Mouse (Mus musculus): ENCODE measurements around the gene Aif1. TPM values are rescaled to one million over a fixed set of nuclear protein-coding genes. Genes with fewer than 3 reads are reported as not detected.
A peak's percentile ranks its signal among the peaks of the same experiment; 100 is the strongest.

The Aif1 gene
- polyA plus RNA-seq, 1 experiment from 2014 or later, result 6.2 TPM

DNA sequence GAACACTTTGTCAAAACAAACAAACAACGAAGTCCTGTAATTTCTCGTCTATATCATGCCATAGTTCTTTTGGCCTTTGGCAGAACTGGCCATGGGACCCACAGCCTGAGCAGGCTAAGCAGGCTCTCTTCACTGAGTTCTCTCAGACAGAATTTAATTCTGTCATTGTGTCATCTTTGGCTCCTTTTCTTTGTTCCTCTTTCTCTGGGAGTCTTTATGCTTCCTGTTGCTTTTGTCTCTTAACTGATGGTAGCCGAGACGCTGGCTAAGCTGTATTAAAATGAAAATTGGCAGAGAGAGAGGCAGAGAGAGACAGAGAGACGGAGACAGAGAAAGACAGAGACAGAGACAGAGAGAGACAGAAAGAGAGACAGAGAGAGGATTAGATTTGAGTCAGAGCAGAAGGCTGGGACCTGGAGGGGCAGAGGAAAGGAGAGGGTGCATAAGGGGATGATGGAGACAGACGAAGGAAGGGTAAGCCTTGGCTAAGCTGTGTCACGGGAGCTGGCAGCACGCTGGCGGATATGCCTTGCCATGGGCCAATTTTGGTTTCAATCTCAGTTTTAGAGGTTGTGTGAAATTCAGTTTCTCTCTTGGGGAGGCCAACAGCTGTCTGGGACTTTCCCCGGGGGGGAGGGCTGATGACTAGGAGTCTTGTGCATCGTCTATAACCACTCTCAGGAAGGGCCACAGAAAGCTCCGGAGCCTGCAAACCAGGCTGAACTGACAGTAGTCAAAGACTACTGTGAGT, 34.1 kb upstream of the Aif1 start:
- 68% methylated on average over 12 of the region's 12 CpGs for WGBS
- Histone ChIP-seq H3K36me3 (ENCODE audit: control insufficient read depth, insufficient read depth, low read length) (no peaks in the 10 kb centered on the region), H3K4me2 (ENCODE audit: low read length) (no peak overlapping the region), H3K27me3 (ENCODE audit: control insufficient read depth, insufficient read depth, low read depth, low read length) (no peaks in the 10 kb centered on the region), H3K9ac (ENCODE audit: low read depth, low read length) (no peak overlapping the region), H3K4me1 (ENCODE audit: control insufficient read depth, insufficient read depth, low read length) (no peaks in the 10 kb centered on the region), H3K27ac (ENCODE audit: low read length) (no peak overlapping the region), H3K4me3 (ENCODE audit: low read depth, low read length) (no peak overlapping the region), H3K9me3 (replicated peaks; ENCODE audit: control insufficient read depth, low read length, poor library complexity, severe bottlenecking) (no peaks in the 10 kb centered on the region)
- no peak for ATAC-seq

DNA sequence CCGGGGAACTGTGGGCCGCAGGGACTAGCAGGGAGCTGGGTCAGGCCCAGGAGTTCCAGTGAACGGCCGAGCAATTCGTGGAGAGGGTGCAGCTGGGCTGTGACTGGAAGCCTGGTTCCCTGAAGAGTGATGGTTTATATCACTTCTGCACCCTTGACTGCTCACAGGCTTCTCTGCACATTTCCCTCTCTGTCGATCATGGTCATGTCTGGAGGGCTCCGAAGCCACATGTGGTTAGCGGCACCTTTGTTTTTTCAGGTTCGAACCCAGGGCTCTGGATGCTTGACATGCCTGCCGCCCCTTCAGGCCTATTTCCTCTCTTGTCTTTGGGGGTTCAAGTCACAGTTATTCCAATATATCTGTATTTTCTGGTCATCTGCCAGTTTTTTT, 29.5 kb upstream of the Aif1 start:
- Histone ChIP-seq H3K9ac (ENCODE audit: low read depth, low read length) (0 out of 2 replicates have a peak overlapping the region, but pooled peaks have one; percentile 40), H3K9me3 (replicated peaks; ENCODE audit: control insufficient read depth, low read length, poor library complexity, severe bottlenecking) (no peaks in the 10 kb centered on the region), H3K27me3 (ENCODE audit: control insufficient read depth, insufficient read depth, low read depth, low read length) (peaks cover 5% of the 10 kb centered on the region), H3K4me2 (ENCODE audit: low read length) (no peak overlapping the region), H3K27ac (ENCODE audit: low read length) (no peak overlapping the region), H3K4me3 (ENCODE audit: low read depth, low read length) (no peak overlapping the region), H3K4me1 (ENCODE audit: control insufficient read depth, insufficient read depth, low read length) (no peaks in the 10 kb centered on the region), H3K36me3 (ENCODE audit: control insufficient read depth, insufficient read depth, low read length) (no peaks in the 10 kb centered on the region)
- 69% methylated on average over 10 of the region's 10 CpGs for WGBS
- no peak for ATAC-seq

DNA sequence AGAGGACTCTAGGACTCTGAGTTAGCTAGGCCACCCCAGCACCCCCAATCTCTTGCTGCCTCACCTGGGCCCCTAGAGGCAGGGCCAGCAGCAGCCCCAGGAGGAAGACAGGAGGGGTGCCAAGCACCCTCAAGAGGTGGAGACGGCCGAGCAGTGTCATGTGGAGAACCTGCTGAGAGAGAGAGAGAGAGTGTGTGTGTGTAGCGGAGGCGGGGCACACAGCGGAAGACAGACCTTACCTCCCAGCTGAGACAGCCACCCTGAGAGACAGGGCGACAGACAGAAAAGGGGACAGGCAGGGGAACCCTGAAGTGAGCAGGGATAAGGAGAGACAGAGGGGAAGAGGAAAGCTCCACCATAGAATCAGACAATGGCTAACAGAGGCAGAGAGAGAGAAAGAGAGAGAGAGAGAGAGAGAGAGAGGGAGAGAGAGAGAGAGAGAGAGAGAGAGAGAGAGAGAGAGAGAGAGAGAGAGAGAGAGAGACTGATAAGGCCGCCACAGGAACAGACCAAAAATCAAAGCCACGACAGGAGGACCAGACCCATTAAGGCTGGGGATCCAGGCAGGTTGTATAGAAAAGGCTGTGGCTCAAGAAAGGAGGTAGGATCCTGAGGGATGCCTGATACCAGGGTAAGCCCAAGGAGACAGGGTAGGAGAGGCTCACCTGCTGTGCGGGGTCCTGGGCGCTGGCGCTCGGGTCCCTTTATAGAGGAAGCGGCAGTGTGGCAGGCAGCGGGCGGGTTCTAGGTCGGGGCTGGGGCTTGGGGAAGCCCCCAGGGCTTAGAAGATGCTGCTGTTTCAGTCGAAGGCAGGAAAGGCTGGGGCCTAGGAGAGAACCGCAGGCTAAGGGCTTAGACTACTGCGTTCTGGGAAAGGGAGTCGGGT, 28.9 kb upstream of the Aif1 start, which contains the start of gene Lta:
TSS of gene Lta (minus strand) at position 858 of the 886 bp plus-strand sequence.
- peaks cover 5% of the 10 kb centered on the region for H3K27me3 ChIP-seq (ENCODE audit: control insufficient read depth, insufficient read depth, low read depth, low read length)
- no peak within 1 kb of the TSS for H3K4me3 ChIP-seq (ENCODE audit: low read depth, low read length)
- no peak for ATAC-seq
- H3K9me3 ChIP-seq (replicated peaks; ENCODE audit: control insufficient read depth, low read length, poor library complexity, severe bottlenecking), result no peaks in the 10 kb centered on the region
- WGBS, result 33% methylated on average over 20 of the region's 20 CpGs
- no peaks in the 10 kb centered on the region for H3K4me1 ChIP-seq (ENCODE audit: control insufficient read depth, insufficient read depth, low read length)
- H3K4me2 ChIP-seq (ENCODE audit: low read length), result 0 out of 2 replicates have a peak within 1 kb of the TSS, but pooled peaks have one; percentile 3
- no peak within 1 kb of the TSS for H3K27ac ChIP-seq (ENCODE audit: low read length)
- no peaks in the 10 kb centered on the region for H3K36me3 ChIP-seq (ENCODE audit: control insufficient read depth, insufficient read depth, low read length)
- 0 out of 2 replicates have a peak within 1 kb of the TSS, but pooled peaks have one; percentile 40 for H3K9ac ChIP-seq (ENCODE audit: low read depth, low read length)

DNA sequence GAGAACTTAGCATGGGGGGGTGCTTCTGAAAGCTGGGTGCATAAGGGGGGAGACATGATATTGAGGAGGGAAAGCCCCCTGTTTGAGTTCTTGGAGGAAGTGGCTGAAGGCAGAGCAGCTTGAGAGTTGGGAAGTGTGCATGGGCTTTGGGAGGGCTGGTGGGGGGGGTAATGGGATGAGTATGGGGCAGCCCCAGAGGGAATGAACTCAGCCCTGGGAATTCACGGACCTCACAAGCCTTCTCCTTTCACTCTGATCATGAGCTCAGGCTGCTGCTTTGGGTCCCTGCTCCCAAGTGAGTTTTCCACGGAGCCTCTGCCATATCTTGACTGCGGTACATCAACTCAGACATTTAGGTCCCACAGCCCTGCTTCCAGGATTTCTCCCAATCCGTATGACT, 26.6 kb upstream of the Aif1 start:
- H3K4me2 ChIP-seq (ENCODE audit: low read length), result no peak overlapping the region
- H3K9ac ChIP-seq (ENCODE audit: low read depth, low read length), result no peak overlapping the region
- no peaks in the 10 kb centered on the region for H3K9me3 ChIP-seq (replicated peaks; ENCODE audit: control insufficient read depth, low read length, poor library complexity, severe bottlenecking)
- no peaks in the 10 kb centered on the region for H3K4me1 ChIP-seq (ENCODE audit: control insufficient read depth, insufficient read depth, low read length)
- ATAC-seq, result no peak
- H3K27ac ChIP-seq (ENCODE audit: low read length), result no peak overlapping the region
- H3K27me3 ChIP-seq (ENCODE audit: control insufficient read depth, insufficient read depth, low read depth, low read length), result peaks cover 5% of the 10 kb centered on the region
- no peaks in the 10 kb centered on the region for H3K36me3 ChIP-seq (ENCODE audit: control insufficient read depth, insufficient read depth, low read length)
- WGBS, result 88% methylated on average over 4 of the region's 4 CpGs
- no peak overlapping the region for H3K4me3 ChIP-seq (ENCODE audit: low read depth, low read length)

DNA sequence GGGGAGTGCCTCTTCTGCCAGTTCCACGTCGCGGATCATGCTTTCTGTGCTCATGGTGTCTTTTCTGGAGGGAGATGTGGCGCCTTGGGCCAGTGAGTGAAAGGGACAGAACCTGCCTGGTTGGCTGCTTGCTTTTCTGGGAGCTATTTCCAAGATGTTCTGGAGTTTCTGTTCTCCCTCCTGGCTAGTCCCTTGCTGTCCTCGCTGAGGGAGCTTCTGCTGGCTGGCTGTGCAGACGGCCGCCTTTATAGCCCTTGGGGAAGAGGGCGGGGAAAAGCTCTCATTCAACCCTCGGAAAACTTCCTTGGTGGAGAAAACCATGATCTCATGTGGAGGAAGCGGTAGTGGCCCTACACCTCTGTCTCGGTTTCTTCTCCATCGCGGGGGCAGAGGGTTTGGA, 25.9 kb upstream of the Aif1 start, which contains the start of gene Tnf:
TSS of gene Tnf (minus strand) at position 221 of the 400 bp plus-strand sequence.
- 51% methylated on average over 13 of the region's 13 CpGs for WGBS
- Histone ChIP-seq H3K27ac (ENCODE audit: low read length) (no peak within 1 kb of the TSS), H3K9ac (ENCODE audit: low read depth, low read length) (no peak within 1 kb of the TSS), H3K27me3 (ENCODE audit: control insufficient read depth, insufficient read depth, low read depth, low read length) (peaks cover 9% of the 10 kb centered on the region), H3K4me1 (ENCODE audit: control insufficient read depth, insufficient read depth, low read length) (no peaks in the 10 kb centered on the region), H3K36me3 (ENCODE audit: control insufficient read depth, insufficient read depth, low read length) (no peaks in the 10 kb centered on the region), H3K9me3 (replicated peaks; ENCODE audit: control insufficient read depth, low read length, poor library complexity, severe bottlenecking) (no peaks in the 10 kb centered on the region), H3K4me3 (ENCODE audit: low read depth, low read length) (no peak within 1 kb of the TSS), H3K4me2 (ENCODE audit: low read length) (no peak within 1 kb of the TSS)
- ATAC-seq, result no peak

DNA sequence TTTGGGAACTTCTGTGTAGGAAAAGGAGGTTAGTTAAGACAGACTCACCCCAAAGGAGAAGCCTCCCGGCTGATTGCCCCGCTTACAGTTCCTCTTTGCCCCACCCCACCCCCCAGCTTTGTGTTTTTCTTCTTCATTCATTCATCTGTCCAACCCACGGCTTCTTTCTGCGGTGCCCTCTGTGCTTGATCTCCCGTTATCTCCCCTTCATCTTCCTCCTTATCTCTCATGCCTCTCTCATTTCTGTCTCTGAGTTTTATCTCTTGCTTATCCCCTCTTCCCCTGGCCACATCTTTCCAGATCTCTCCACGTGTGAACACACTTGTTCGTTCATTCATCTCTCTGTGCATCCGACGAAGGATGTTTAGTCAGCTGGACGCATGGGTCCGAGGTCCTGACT, 25.3 kb upstream of the Aif1 start:
- ATAC-seq, result no peak
- WGBS, result 86% methylated on average over 11 of the region's 11 CpGs
- no peak overlapping the region for H3K4me2 ChIP-seq (ENCODE audit: low read length)
- no peak overlapping the region for H3K9ac ChIP-seq (ENCODE audit: low read depth, low read length)
- no peak overlapping the region for H3K4me3 ChIP-seq (ENCODE audit: low read depth, low read length)
- H3K4me1 ChIP-seq (ENCODE audit: control insufficient read depth, insufficient read depth, low read length), result 0 out of 2 replicates have a peak, but pooled peaks cover under 1% of the 10 kb centered on the region
- H3K27me3 ChIP-seq (ENCODE audit: control insufficient read depth, insufficient read depth, low read depth, low read length), result peaks cover 12% of the 10 kb centered on the region
- no peak overlapping the region for H3K27ac ChIP-seq (ENCODE audit: low read length)
- H3K9me3 ChIP-seq (replicated peaks; ENCODE audit: control insufficient read depth, low read length, poor library complexity, severe bottlenecking), result no peaks in the 10 kb centered on the region
- H3K36me3 ChIP-seq (ENCODE audit: control insufficient read depth, insufficient read depth, low read length), result no peaks in the 10 kb centered on the region

DNA sequence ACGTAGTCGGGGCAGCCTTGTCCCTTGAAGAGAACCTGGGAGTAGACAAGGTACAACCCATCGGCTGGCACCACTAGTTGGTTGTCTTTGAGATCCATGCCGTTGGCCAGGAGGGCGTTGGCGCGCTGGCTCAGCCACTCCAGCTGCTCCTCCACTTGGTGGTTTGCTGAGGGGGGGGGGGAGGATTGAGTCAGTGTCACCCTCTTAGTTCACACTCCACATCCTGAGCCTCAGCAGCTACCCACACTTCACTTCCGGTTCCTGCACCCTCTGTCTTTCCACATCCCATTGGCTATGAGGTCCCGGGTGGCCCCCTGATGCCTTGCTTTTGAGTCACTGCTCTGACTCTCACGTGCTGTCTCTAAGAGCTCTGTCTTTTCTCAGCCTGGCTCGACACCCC, 24.5 kb upstream of the Aif1 start:
- Histone ChIP-seq H3K36me3 (ENCODE audit: control insufficient read depth, insufficient read depth, low read length) (no peaks in the 10 kb centered on the region), H3K4me1 (ENCODE audit: control insufficient read depth, insufficient read depth, low read length) (peaks cover 7% of the 10 kb centered on the region; the same call in 1 of the 2 replicates), H3K27ac (ENCODE audit: low read length) (no peak overlapping the region), H3K4me3 (ENCODE audit: low read depth, low read length) (no peak overlapping the region), H3K4me2 (ENCODE audit: low read length) (no peak overlapping the region), H3K9ac (ENCODE audit: low read depth, low read length) (no peak overlapping the region), H3K27me3 (ENCODE audit: control insufficient read depth, insufficient read depth, low read depth, low read length) (peaks cover 18% of the 10 kb centered on the region), H3K9me3 (replicated peaks; ENCODE audit: control insufficient read depth, low read length, poor library complexity, severe bottlenecking) (no peaks in the 10 kb centered on the region)
- WGBS, result 90% methylated on average over 11 of the region's 11 CpGs
- no peak for ATAC-seq

DNA sequence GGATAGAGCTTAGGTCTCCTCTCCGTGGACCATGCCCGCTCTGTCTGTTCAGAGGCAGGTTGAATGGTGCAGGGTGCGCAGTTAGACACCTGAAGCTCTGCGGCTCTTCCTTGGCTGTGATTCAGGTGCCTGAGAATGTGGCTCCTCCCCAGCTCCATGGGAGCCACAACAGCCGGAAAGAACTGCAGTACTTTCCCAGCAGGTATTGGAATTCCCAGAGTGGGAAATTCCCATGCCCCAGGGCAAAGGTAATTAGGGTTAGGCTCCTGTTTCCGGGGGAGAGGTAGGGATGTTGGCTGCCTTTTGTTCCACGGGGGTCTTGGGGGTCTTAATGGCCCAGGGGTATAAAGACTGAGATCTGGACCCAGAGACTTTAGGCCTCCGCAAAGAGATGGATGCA, 23.1 kb upstream of the Aif1 start:
- ATAC-seq, result no peak
- no peaks in the 10 kb centered on the region for H3K9me3 ChIP-seq (replicated peaks; ENCODE audit: control insufficient read depth, low read length, poor library complexity, severe bottlenecking)
- 36% methylated on average over 8 of the region's 8 CpGs for WGBS

DNA sequence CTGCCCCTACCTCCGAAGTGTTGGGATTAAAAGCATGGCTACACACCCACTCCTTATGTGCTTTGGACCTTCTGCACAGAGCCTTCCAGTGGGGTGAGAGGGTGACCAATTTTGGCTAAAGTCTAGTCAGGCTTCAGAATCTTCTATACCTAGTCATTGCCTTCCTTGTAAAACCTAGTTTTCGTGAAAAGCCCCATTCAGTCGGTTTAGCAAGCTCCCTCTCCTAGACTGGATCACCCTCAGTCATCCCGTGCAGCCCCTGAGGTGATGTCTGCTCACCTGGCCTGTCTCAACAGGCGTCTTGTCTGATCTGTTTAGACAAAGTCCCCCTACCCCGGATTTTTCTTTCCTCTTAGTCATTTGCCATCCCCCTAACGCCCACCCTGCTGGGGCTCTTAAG, 22.2 kb upstream of the Aif1 start:
- H3K27ac ChIP-seq (ENCODE audit: low read length), result no peak overlapping the region
- H3K27me3 ChIP-seq (ENCODE audit: control insufficient read depth, insufficient read depth, low read depth, low read length), result peaks cover 21% of the 10 kb centered on the region
- no peak overlapping the region for H3K9ac ChIP-seq (ENCODE audit: low read depth, low read length)
- ATAC-seq, result no peak
- no peaks in the 10 kb centered on the region for H3K9me3 ChIP-seq (replicated peaks; ENCODE audit: control insufficient read depth, low read length, poor library complexity, severe bottlenecking)
- H3K4me2 ChIP-seq (ENCODE audit: low read length), result no peak overlapping the region
- H3K4me1 ChIP-seq (ENCODE audit: control insufficient read depth, insufficient read depth, low read length), result peaks cover 9% of the 10 kb centered on the region; the same call in 1 of the 2 replicates
- WGBS, result 70% methylated on average over 7 of the region's 7 CpGs
- no peaks in the 10 kb centered on the region for H3K36me3 ChIP-seq (ENCODE audit: control insufficient read depth, insufficient read depth, low read length)
- H3K4me3 ChIP-seq (ENCODE audit: low read depth, low read length), result no peak overlapping the region

More for the DNA sequence above, 23.1 kb upstream of the Aif1 start:
- Histone ChIP-seq H3K27me3 (ENCODE audit: control insufficient read depth, insufficient read depth, low read depth, low read length) (peaks cover 25% of the 10 kb centered on the region), H3K9ac (ENCODE audit: low read depth, low read length) (no peak overlapping the region), H3K27ac (ENCODE audit: low read length) (no peak overlapping the region), H3K4me1 (ENCODE audit: control insufficient read depth, insufficient read depth, low read length) (peaks cover 9% of the 10 kb centered on the region; the same call in 1 of the 2 replicates), H3K4me3 (ENCODE audit: low read depth, low read length) (no peak overlapping the region), H3K36me3 (ENCODE audit: control insufficient read depth, insufficient read depth, low read length) (no peaks in the 10 kb centered on the region), H3K4me2 (ENCODE audit: low read length) (no peak overlapping the region)

Measured in midbrain, embryonic 16.5 days (tissue).